Mouse (Mus musculus): ENCODE data around the gene Dnpep. TPM values are rescaled to one million over a fixed set of nuclear protein-coding genes. Genes with fewer than 3 reads are reported as not detected.

Dnpep gene
- total RNA-seq, 4 experiments from 2014 or later: 56.5 to 63.2 (median 59.7) TPM

- DNase-seq (ENCODE audit: low spot score in 2 of 2): peak in 1 of 2 experiments; percentile 84
These were observed 53.5 kb downstream of the Dnpep start, which contains the start of gene Ptprn for GRCm38 (mm10) chr1:75264091-75264880. Gene Ptprn (minus strand): TSS chr1:75264502.

GRCm38 (mm10) chr1:75262969-75263951 is 54.5 kb downstream of the Dnpep start:
- DNase-seq (ENCODE audit: low spot score in 2 of 2): peak in 1 of 2 experiments; percentile 73

GRCm38 (mm10) chr1:75261278-75261677 is 56.5 kb downstream of the Dnpep start:
- DNase-seq (ENCODE audit: low spot score in 2 of 2): no peak

Other genes starting within 250 kb of the Dnpep start
- 1 to 10 TPM; 2.0 to 4.8 (median 3.3) TPM for gene Nhej1, start 192.8 kb downstream of the Dnpep start, total RNA-seq (2022)
- gene Slc23a3, start 184.1 kb downstream of the Dnpep start, total RNA-seq (2022): 1 to 10 TPM in 2 of 4 experiments, under 1 TPM in 2; 0.59 to 1.7 (median 1.2) TPM
- 10 to 100 TPM; 31.6 to 36.5 (median 33.8) TPM for gene Cnppd1, start 175.3 kb downstream of the Dnpep start, total RNA-seq (2022)
- 100 to 1,000 TPM; 202 to 212 (median 206) TPM for gene Retreg2, start 175.2 kb downstream of the Dnpep start, total RNA-seq (2022)
- 10 to 100 TPM; 27.2 to 29.4 (median 28.0) TPM for gene Zfand2b, start 149.3 kb downstream of the Dnpep start, total RNA-seq (2022)
- gene Abcb6, start 137.6 kb downstream of the Dnpep start, total RNA-seq (2022): 10 to 100 TPM; 26.2 to 29.9 (median 28.8) TPM
- 10 to 100 TPM; 20.3 to 26.4 (median 26.0) TPM for gene Ankzf1, start 125.8 kb downstream of the Dnpep start, total RNA-seq (2022)
- 100 to 1,000 TPM; 114 to 124 (median 118) TPM for gene Atg9a, start 125.8 kb downstream of the Dnpep start, total RNA-seq (2022)
- 10 to 100 TPM; 14.0 to 18.3 (median 14.9) TPM for gene Glb1l, start 107.2 kb downstream of the Dnpep start, total RNA-seq (2022)
- 10 to 100 TPM; 73.9 to 82.8 (median 80.2) TPM for gene Stk16, start 107.2 kb downstream of the Dnpep start, total RNA-seq (2022)
- 100 to 1,000 TPM; 598 to 614 (median 602) TPM for gene Tuba4a, start 98.1 kb downstream of the Dnpep start, total RNA-seq (2022)
- not detected for gene A630095N17Rik, start 85.9 kb downstream of the Dnpep start, total RNA-seq (2022)
- 100 to 1,000 TPM in 3 of 4 experiments, 10 to 100 TPM in 1; 98.9 to 111 (median 108) TPM for gene Dnajb2, start 81.6 kb downstream of the Dnpep start, total RNA-seq (2022)
- 100 to 1,000 TPM; 411 to 436 (median 423) TPM for gene Ptprn, start 53.5 kb downstream of the Dnpep start, total RNA-seq (2022)
- 100 to 1,000 TPM; 166 to 203 (median 173) TPM for gene Resp18, start 39.6 kb downstream of the Dnpep start, total RNA-seq (2022)
- 1 to 10 TPM in 3 of 4 experiments, under 1 TPM in 1; 0.89 to 2.9 (median 1.8) TPM for gene Des, start 42.3 kb upstream of the Dnpep start, total RNA-seq (2022)
- 100 to 1,000 TPM; 177 to 190 (median 187) TPM for gene Speg, start 57.3 kb upstream of the Dnpep start, total RNA-seq (2022)
- gene Gmppa, start 117.9 kb upstream of the Dnpep start, total RNA-seq (2022): 10 to 100 TPM; 48.0 to 64.9 (median 62.3) TPM
- gene Asic4, start 132.4 kb upstream of the Dnpep start, total RNA-seq (2022): 10 to 100 TPM; 21.5 to 26.7 (median 25.1) TPM
- 10 to 100 TPM; 76.6 to 84.3 (median 80.0) TPM for gene Chpf, start 161.3 kb upstream of the Dnpep start, total RNA-seq (2022)
- gene Tmem198, start 161.5 kb upstream of the Dnpep start, total RNA-seq (2022): 10 to 100 TPM; 62.4 to 70.5 (median 64.8) TPM
- gene Obsl1, start 188.5 kb upstream of the Dnpep start, total RNA-seq (2022): 10 to 100 TPM; 25.9 to 30.7 (median 28.7) TPM
- 10 to 100 TPM; 18.8 to 24.0 (median 21.0) TPM for gene Inha, start 189.1 kb upstream of the Dnpep start, total RNA-seq (2022)
- 10 to 100 TPM; 28.0 to 34.1 (median 32.2) TPM for gene Stk11ip, start 203.5 kb upstream of the Dnpep start, total RNA-seq (2022)
- 100 to 1,000 TPM; 166 to 199 (median 181) TPM for gene Slc4a3, start 228.3 kb upstream of the Dnpep start, total RNA-seq (2022)

All from left cerebral cortex, adult 8-10 months (tissue).